Mouse (Mus musculus) ES-Bruce4 (cell line): ENCODE results near the gene Egflam. TPM values are rescaled to one million over a fixed set of nuclear protein-coding genes. Genes with fewer than 3 reads are reported as not detected.

Experiments used
- H3K27ac ChIP-seq: 2 replicates; pipeline ENCODE4 v1.5.1; 2012; ENCODE audit warnings: low read length, inconsistent platforms; ENCODE audit not compliant: insufficient read depth
- H3K27me3 ChIP-seq: 2 replicates; pipeline ENCODE4 v1.6.1; 2012; ENCODE audit warnings: mild to moderate bottlenecking, low read length, inconsistent platforms; ENCODE audit not compliant: control insufficient read depth, poor library complexity, insufficient read depth, severe bottlenecking
- H3K36me3 ChIP-seq: 2 replicates; pipeline ENCODE4 v1.6.1; 2012; ENCODE audit warnings: inconsistent platforms, mild to moderate bottlenecking, low read length, moderate library complexity; ENCODE audit not compliant: control insufficient read depth, poor library complexity, insufficient read depth, severe bottlenecking
- H3K4me1 ChIP-seq: one replicate; pipeline ENCODE4 v1.8.1; 2011; ENCODE audit warnings: low read length; ENCODE audit not compliant: control insufficient read depth, insufficient read depth
- H3K4me3 ChIP-seq: 2 replicates; pipeline ENCODE4 v1.5.1; 2011; ENCODE audit warnings: low read depth, mild to moderate bottlenecking, low read length
- H3K9ac ChIP-seq: 2 replicates; pipeline ENCODE4 v1.6.1; 2012; ENCODE audit warnings: low read depth, mild to moderate bottlenecking, inconsistent platforms; ENCODE audit not compliant: poor library complexity, severe bottlenecking
- H3K9me3 ChIP-seq: replicated peaks from 2 replicates; pipeline ENCODE4 v1.6.1; 2012; ENCODE audit warnings: mild to moderate bottlenecking, low read length, inconsistent platforms; ENCODE audit not compliant: control insufficient read depth, poor library complexity, insufficient read depth, severe bottlenecking
- CTCF ChIP-seq: IDR thresholded peaks from one replicate; pipeline ENCODE4 v1.8.1; 2011; ENCODE audit warnings: low read depth, low read length
- EP300 ChIP-seq: IDR thresholded peaks from 2 replicates; pipeline ENCODE4 v1.6.1; 2011; ENCODE audit warnings: low read depth, low read length; ENCODE audit not compliant: insufficient read depth
- POLR2A ChIP-seq: IDR thresholded peaks from one replicate; pipeline ENCODE4 v1.8.1; 2011; ENCODE audit warnings: low read length; ENCODE audit not compliant: insufficient read depth
- polyA plus RNA-seq: library from polyadenylated mRNA; stranded (reverse); fragments of >200 nt; gene quantifications from 2 replicates; pipeline ENCODE4 v1.2.4, GENCODE M21; 2011; ENCODE audit warnings: low read depth; ENCODE audit not compliant: missing spikeins, insufficient read depth, insufficient read length

The Egflam gene
- polyA plus RNA-seq, 1 experiment: 1.8 TPM

DNA sequence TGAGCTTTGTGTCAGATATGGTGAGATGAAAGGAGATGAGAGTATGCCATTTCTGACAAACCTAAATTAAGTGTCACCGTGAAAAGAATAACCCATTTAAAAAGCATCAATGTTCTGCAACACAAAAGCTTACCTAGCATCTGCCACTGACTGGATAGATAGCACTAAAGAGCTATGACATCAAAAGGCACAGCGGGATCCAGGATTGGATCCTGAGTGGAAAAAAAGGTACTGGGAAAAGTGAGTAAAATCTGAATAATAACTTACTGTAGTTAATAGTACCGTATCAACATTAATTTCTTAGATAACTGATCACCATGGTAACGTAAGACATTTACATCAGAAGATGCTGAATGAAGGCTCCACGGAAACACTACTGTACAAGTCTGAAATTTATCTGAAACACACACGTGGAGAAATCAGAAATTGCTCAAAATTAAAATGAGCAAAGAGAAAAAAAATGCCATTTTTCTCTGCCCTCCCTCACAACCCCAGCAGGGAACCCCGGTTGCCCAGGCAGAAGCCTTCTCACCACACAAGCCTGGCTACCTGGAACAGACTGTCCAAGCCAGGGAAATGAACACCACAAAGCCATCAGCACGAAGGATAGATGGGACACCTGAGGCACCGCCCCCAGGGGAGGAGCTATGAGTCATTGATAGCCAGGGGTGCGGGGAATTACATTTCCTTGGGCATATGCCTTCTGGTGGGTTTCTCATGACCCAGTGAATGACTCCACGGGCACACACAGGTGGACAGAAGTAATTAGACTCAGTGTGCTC lies 63.5 kb downstream of the Egflam start:
- H3K27ac ChIP-seq: no peak overlapping the region
- no peaks in the 10 kb centered on the region for H3K36me3 ChIP-seq
- H3K27me3 ChIP-seq: no peaks in the 10 kb centered on the region
- no peaks in the 10 kb centered on the region for H3K4me1 ChIP-seq
- H3K9me3 ChIP-seq: no peaks in the 10 kb centered on the region
- no peak overlapping the region for H3K9ac ChIP-seq
- TF ChIP-seq CTCF: no peak
- TF ChIP-seq POLR2A: no peak
- no peak for TF ChIP-seq EP300
- H3K4me3 ChIP-seq: no peak overlapping the region

- Histone ChIP-seq H3K9me3 (no peaks in the 10 kb centered on the region), H3K36me3 (no peaks in the 10 kb centered on the region), H3K4me3 (no peak overlapping the region), H3K9ac (no peak overlapping the region), H3K27ac (no peak overlapping the region), H3K27me3 (no peaks in the 10 kb centered on the region), H3K4me1 (no peaks in the 10 kb centered on the region)
- TF ChIP-seq CTCF: no peak
- no peak for TF ChIP-seq POLR2A
- TF ChIP-seq EP300: no peak
These were observed 65.3 kb downstream of the Egflam start for GRCm38 (mm10) chr15:7332875-7333274.

DNA sequence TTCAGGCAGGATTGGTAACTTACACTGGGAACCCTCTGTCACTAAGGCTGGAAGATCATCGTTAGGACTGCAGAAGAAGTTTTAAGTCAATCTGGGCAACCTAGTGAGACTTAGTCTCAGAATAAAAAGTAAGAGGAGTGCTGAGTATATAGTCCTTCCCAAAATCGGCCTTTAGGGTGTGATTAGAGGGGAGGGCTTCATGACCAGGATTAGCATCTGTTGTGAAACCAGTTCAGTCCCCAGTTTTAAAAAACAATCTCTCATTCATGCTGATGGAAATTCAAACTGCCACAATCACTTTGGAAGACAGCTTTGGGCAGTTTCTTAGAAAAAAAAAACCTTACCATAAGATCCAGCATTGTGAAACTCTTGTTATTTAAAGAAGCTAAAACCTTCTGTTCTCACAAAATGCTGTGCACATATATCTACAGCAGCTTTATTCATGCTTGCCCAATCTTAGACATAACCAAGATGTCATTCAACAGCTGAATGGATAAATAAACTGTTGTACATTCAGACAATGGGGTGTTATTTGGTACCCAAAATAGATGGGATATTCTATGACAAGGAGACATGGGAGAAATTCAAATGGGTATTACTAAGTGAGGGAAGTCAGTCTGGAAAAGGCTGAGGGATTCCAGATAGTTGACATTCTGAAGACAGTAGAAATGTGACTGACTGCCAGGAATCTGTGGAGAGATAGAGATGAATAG lies 75.4 kb downstream of the Egflam start:
- H3K27me3 ChIP-seq: no peaks in the 10 kb centered on the region
- H3K9me3 ChIP-seq: no peaks in the 10 kb centered on the region
- TF ChIP-seq EP300 (no peak), CTCF (no peak), POLR2A (no peak)
- no peak overlapping the region for H3K4me3 ChIP-seq
- no peaks in the 10 kb centered on the region for H3K4me1 ChIP-seq
- no peak overlapping the region for H3K9ac ChIP-seq
- no peak overlapping the region for H3K27ac ChIP-seq
- H3K36me3 ChIP-seq: no peaks in the 10 kb centered on the region

DNA sequence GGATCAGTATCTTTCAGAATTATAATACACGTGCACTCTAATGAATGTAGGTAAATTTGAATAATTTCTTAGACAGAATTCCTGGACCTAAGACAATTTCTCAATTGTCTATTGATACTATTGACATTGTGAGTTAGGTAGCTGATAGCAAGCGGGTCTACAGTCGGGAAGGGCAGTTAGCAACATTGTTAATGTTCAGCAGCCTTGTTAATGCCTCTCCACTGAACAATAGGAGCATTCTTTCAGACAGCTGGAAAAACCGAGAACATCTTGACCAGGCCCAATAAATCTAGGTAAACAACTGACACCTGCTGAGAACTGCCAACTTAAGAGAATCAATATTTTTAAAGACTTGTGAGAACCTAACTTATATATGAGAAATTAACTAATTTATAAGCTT lies 77.3 kb downstream of the Egflam start:
- no peaks in the 10 kb centered on the region for H3K27me3 ChIP-seq
- no peak overlapping the region for H3K4me3 ChIP-seq
- no peaks in the 10 kb centered on the region for H3K9me3 ChIP-seq
- H3K4me1 ChIP-seq: no peaks in the 10 kb centered on the region
- no peak for TF ChIP-seq POLR2A
- no peak for TF ChIP-seq EP300
- TF ChIP-seq CTCF: no peak
- no peak overlapping the region for H3K27ac ChIP-seq
- H3K9ac ChIP-seq: no peak overlapping the region
- no peaks in the 10 kb centered on the region for H3K36me3 ChIP-seq

DNA sequence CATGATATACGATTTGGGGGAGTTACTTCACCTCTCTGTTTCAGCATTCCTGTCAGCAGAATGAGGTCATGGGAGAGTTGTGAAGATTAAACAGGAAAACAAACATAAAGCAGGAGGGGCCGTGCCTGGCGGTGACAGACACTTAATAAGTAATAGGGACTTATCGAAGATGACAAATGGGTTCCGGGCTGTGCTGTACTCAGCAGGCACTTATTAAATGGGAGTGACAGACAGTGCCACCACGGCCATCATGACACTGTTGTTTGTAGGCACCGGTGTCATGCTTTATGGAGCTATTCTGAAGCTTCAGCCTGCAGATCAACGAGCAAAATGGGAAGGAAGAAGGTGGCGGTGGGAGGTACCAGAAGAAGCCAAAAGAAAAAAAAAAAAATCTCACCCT lies 82.7 kb downstream of the Egflam start:
- no peaks in the 10 kb centered on the region for H3K36me3 ChIP-seq
- H3K9me3 ChIP-seq: no peaks in the 10 kb centered on the region
- no peak overlapping the region for H3K27ac ChIP-seq
- no peak for TF ChIP-seq POLR2A
- no peak for TF ChIP-seq EP300
- TF ChIP-seq CTCF: no peak
- H3K27me3 ChIP-seq: no peaks in the 10 kb centered on the region
- H3K9ac ChIP-seq: no peak overlapping the region
- H3K4me3 ChIP-seq: no peak overlapping the region
- no peaks in the 10 kb centered on the region for H3K4me1 ChIP-seq

- H3K4me1 ChIP-seq: no peaks in the 10 kb centered on the region
- H3K4me3 ChIP-seq: no peak overlapping the region
- H3K9me3 ChIP-seq: no peaks in the 10 kb centered on the region
- TF ChIP-seq CTCF (no peak), EP300 (no peak), POLR2A (no peak)
- H3K9ac ChIP-seq: no peak overlapping the region
- no peak overlapping the region for H3K27ac ChIP-seq
- H3K27me3 ChIP-seq: no peaks in the 10 kb centered on the region
- no peaks in the 10 kb centered on the region for H3K36me3 ChIP-seq
These were observed 89.5 kb downstream of the Egflam start for GRCm38 (mm10) chr15:7308711-7309110.
